Mouse (Mus musculus) neural tube, embryonic 14.5 days (tissue): ENCODE measurements around the gene Drd3. TPM values are rescaled to one million over a fixed set of nuclear protein-coding genes. Genes with fewer than 3 reads are reported as not detected.

Experiments used
- ATAC-seq: fragments of 200-750 bp; cut with Nextera tagmentation; 2 replicates; pipeline ENCODE4 v1.8.0; 2017; ENCODE audit warnings: low read depth, mild to moderate bottlenecking, moderate TSS enrichment, moderate library complexity
- H3K27ac ChIP-seq: fragments of 300-500 bp; sonication (generic); 2 replicates; pipeline ENCODE4 v1.5.1; 2014; ENCODE audit warnings: low read depth, mild to moderate bottlenecking, control low read depth, low read length, moderate library complexity, mixed read lengths
- H3K27me3 ChIP-seq: fragments of 300-500 bp; sonication (generic); 2 replicates; pipeline ENCODE4 v1.6.1; 2014; ENCODE audit warnings: low read length; ENCODE audit not compliant: control insufficient read depth, insufficient read depth
- H3K36me3 ChIP-seq: fragments of 300-500 bp; sonication (generic); 2 replicates; pipeline ENCODE4 v1.6.1; 2014; ENCODE audit warnings: low read length, mixed read lengths; ENCODE audit not compliant: control insufficient read depth, insufficient read depth
- H3K4me1 ChIP-seq: fragments of 300-500 bp; sonication (generic); 2 replicates; pipeline ENCODE4 v1.6.1; 2014; ENCODE audit warnings: low read length; ENCODE audit not compliant: control insufficient read depth, insufficient read depth
- H3K4me2 ChIP-seq: fragments of 300-500 bp; sonication (generic); 2 replicates; pipeline ENCODE4 v1.6.1; 2014; ENCODE audit warnings: mild to moderate bottlenecking, low read depth, low read length, control low read depth
- H3K4me3 ChIP-seq: fragments of 300-500 bp; sonication (generic); 2 replicates; pipeline ENCODE4 v1.5.1; 2014; ENCODE audit warnings: low read depth, low read length, control low read depth, mixed read lengths
- H3K9ac ChIP-seq: fragments of 300-500 bp; sonication (generic); replicated peaks from 2 replicates; pipeline ENCODE4 v1.6.1; 2014; ENCODE audit warnings: low read depth, mild to moderate bottlenecking, control low read depth, low read length, mixed read lengths
- H3K9me3 ChIP-seq: fragments of 300-500 bp; sonication (generic); 2 replicates; pipeline ENCODE4 v1.6.1; 2016; ENCODE audit warnings: low read length; ENCODE audit not compliant: control insufficient read depth
- WGBS: fragments of 180-500 bp; shearing (Covaris S2); extraction: QIAGEN DNeasy Blood & Tissue Kit; methylation state at CpG from one replicate; pipeline ENCODE4 v1.1.7; 2014; 5-methylcytosine and 5-hydroxymethylcytosine counted together
- polyA plus RNA-seq: library from polyadenylated mRNA; unstranded; fragments of >200 nt; fragmentation: Nextera tagmentation; extraction: Ambion mirVana; gene quantifications from 2 replicates; pipeline ENCODE4 v1.2.1, GENCODE M21; 2014

Drd3 gene
- polyA plus RNA-seq, 1 experiment from 2014 or later = not detected

DNA sequence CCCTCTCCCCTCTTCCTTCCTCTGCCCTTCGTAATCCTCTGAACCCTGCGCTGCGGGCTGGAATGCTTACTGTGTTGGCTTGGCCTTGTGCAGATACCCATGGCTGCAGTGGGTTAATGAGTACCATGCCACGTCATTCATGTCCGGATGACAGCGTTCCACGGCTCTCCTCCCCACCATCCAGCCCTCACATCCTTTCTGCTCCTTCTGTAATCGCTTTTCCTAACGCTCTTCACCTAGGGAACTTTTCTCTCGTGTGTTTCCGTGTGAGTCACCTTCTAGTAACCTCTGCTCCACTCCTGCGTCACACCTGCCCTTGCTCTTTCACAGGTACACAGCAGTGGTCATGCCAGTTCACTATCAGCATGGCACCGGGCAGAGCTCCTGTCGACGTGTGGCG is 53.2 kb downstream of the Drd3 start:
- H3K4me3 ChIP-seq = no peak overlapping the region
- H3K4me2 ChIP-seq = no peak overlapping the region
- H3K27me3 ChIP-seq = no peaks in the 10 kb centered on the region
- H3K9me3 ChIP-seq = no peaks in the 10 kb centered on the region
- no peak for ATAC-seq
- no peak overlapping the region for H3K9ac ChIP-seq
- 82% methylated on average over 16 of the region's 16 CpGs for WGBS
- H3K27ac ChIP-seq = no peak overlapping the region
- H3K36me3 ChIP-seq = no peaks in the 10 kb centered on the region
- no peaks in the 10 kb centered on the region for H3K4me1 ChIP-seq

DNA sequence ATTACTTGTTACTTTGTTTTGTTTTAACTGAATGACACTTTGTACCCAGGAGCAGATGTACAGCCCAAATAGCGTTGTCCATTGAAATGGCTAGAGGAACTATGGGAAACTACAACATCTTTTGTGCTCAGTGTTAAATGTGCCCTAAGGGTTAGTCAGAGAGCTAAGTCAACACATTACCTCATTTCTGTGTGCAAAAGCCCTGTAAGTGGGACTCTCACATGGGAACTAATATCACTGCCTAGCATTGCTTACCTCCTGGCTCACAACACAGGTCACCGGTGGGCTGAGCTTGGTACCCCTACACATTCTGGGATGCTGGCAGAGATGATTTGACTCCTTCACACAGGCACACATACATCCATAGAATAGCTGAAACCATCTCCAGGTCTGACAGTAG is 55.6 kb downstream of the Drd3 start:
- WGBS = 87% methylated on average over 2 of the region's 2 CpGs
- ATAC-seq = no peak
- H3K4me1 ChIP-seq = no peaks in the 10 kb centered on the region
- no peak overlapping the region for H3K9ac ChIP-seq
- H3K9me3 ChIP-seq = no peaks in the 10 kb centered on the region
- H3K27me3 ChIP-seq = no peaks in the 10 kb centered on the region
- no peak overlapping the region for H3K4me3 ChIP-seq
- no peak overlapping the region for H3K27ac ChIP-seq
- no peaks in the 10 kb centered on the region for H3K36me3 ChIP-seq
- no peak overlapping the region for H3K4me2 ChIP-seq

DNA sequence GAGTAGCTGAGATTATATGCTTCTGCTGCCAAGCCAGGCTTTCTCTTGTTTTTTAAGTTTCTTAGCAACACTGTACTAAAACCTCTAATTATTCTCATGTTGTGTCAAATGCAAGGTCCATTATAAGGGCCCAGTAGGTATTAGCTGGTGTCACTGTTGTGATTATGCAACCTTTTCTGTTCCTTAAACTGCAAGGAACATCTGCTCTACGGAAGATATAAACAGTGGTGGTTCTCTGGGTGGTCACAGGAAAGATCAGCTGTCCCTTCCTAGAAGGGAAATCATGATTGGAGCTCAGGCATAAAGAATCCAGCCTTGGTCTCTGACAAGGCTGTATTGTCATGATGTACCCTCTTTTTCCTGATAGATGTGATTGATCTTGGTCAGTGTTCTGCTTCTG is 57.6 kb downstream of the Drd3 start:
- Histone ChIP-seq H3K27ac (no peak overlapping the region), H3K4me3 (no peak overlapping the region), H3K9ac (no peak overlapping the region), H3K4me1 (no peaks in the 10 kb centered on the region), H3K27me3 (no peaks in the 10 kb centered on the region), H3K36me3 (no peaks in the 10 kb centered on the region), H3K4me2 (no peak overlapping the region), H3K9me3 (no peaks in the 10 kb centered on the region)
- 76% methylated on average over 1 of the region's 1 CpGs for WGBS
- ATAC-seq = no peak

DNA sequence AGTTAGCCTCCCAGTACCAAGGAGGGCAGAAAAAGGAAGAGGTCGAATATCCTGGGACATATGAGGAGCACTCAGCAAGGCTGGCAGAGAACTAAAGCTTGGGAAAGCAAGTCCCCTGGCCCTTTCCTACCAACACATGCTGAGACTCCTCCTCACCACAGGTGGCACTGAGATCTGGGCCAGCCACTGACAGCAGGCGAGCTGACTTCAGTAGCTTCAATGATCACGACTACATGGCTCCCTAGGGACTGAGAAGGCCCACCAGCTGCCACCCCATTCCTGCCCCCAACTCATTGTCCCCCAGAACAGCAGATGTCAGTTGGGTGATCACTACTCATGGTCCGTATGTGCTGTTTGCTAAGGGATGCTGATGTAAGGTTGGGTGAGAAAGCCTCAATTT is 60.8 kb downstream of the Drd3 start:
- no peak overlapping the region for H3K4me3 ChIP-seq
- no peak for ATAC-seq
- no peak overlapping the region for H3K4me2 ChIP-seq
- H3K36me3 ChIP-seq = no peaks in the 10 kb centered on the region
- no peaks in the 10 kb centered on the region for H3K9me3 ChIP-seq
- 62% methylated on average over 4 of the region's 4 CpGs for WGBS
- H3K27ac ChIP-seq = no peak overlapping the region
- no peaks in the 10 kb centered on the region for H3K4me1 ChIP-seq
- no peak overlapping the region for H3K9ac ChIP-seq
- H3K27me3 ChIP-seq = no peaks in the 10 kb centered on the region

DNA sequence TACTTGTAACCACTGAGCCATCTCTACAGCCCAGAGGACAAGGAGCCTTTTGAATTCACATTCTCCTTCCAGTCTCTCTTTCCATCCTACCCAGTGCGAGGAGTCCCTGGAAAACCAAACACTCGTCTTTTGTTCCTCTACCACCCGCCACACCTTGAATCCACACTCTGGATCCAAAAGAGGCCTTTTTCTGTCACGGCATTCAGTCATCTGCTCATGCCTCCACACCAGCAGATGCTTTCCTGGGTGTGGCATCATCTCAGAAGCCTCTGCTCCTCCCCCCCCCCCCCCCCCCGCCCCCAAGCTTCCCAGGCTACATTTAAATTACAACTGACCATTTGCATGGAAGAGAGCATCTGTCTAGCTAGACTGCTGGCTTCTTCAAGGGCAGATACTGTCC is 62.5 kb downstream of the Drd3 start:
- no peak overlapping the region for H3K27ac ChIP-seq
- no peaks in the 10 kb centered on the region for H3K36me3 ChIP-seq
- no peak overlapping the region for H3K9ac ChIP-seq
- H3K4me1 ChIP-seq = no peaks in the 10 kb centered on the region
- H3K27me3 ChIP-seq = no peaks in the 10 kb centered on the region
- WGBS = 79% methylated on average over 5 of the region's 5 CpGs
- ATAC-seq = no peak
- H3K9me3 ChIP-seq = no peaks in the 10 kb centered on the region
- H3K4me2 ChIP-seq = no peak overlapping the region
- H3K4me3 ChIP-seq = no peak overlapping the region

DNA sequence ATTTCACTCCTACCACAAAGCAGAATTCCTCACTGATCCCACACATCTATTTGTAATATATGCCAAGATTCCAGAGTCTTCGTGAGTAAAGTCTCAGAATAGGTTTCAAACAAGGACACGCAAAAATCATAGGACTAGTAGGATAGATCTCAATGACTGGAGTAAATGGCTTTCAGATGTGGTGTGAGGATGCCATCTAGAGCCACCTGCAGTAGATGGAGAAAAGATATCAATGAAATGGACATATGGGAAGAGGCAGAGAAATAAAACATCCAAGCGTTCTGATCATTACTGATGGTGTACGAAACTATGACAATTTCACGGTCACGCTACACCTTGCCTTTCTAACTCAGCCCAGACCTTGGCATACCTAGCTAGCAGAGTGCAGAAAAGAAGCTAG is 64.6 kb downstream of the Drd3 start:
- no peak overlapping the region for H3K4me2 ChIP-seq
- no peak overlapping the region for H3K4me3 ChIP-seq
- no peaks in the 10 kb centered on the region for H3K4me1 ChIP-seq
- 96% methylated on average over 6 of the region's 6 CpGs for WGBS
- ATAC-seq = no peak
- H3K9ac ChIP-seq = no peak overlapping the region
- H3K27me3 ChIP-seq = no peaks in the 10 kb centered on the region
- H3K36me3 ChIP-seq = no peaks in the 10 kb centered on the region
- no peak overlapping the region for H3K27ac ChIP-seq
- H3K9me3 ChIP-seq = no peaks in the 10 kb centered on the region

DNA sequence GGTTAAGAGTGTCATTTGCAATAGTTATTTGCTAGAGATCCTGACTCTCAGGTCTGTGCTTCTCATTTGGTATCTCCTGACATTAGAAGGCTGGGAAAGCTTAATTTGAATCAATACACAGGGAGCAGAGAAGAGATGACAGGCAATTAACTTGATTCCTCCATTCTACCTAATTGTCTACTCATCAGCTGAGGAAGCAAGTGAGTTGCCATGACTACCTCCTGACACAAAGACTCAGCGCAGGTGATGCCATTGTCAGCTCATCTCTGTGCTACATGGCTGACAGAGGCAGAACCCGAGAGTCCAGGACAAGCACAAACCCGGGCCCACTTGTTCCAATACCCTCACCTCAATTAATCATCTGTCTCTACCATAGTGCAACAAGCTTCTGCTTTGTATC is 73.7 kb downstream of the Drd3 start:
- Histone ChIP-seq H3K4me1 (no peaks in the 10 kb centered on the region), H3K27me3 (no peaks in the 10 kb centered on the region), H3K27ac (no peak overlapping the region), H3K36me3 (no peaks in the 10 kb centered on the region), H3K4me3 (no peak overlapping the region), H3K4me2 (no peak overlapping the region), H3K9me3 (no peaks in the 10 kb centered on the region), H3K9ac (no peak overlapping the region)
- WGBS = 68% methylated on average over 3 of the region's 3 CpGs
- ATAC-seq = no peak

DNA sequence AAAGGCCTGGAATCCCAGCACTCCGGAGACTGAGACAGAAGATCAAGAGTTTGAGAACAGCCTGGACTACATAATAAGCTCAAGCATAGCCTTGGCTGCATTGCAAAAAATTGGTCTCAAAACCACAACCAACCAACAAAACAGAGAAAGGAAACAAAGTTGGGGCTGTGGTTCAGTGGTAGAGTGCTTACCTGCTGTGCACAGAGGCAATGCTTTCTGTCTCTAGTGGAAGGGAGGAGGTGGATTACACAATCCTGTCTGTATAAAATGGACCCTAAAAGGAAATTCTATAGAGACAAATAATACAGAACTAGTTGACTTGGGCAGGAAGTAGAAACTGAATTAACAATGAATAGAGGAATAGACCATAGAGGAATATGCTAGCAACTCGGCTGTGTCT is 78.1 kb downstream of the Drd3 start:
- no peaks in the 10 kb centered on the region for H3K4me1 ChIP-seq
- no peak overlapping the region for H3K27ac ChIP-seq
- no peak for ATAC-seq
- H3K4me3 ChIP-seq = no peak overlapping the region
- H3K9me3 ChIP-seq = no peaks in the 10 kb centered on the region
- H3K36me3 ChIP-seq = no peaks in the 10 kb centered on the region
- no peaks in the 10 kb centered on the region for H3K27me3 ChIP-seq
- WGBS = 95% methylated on average over 2 of the region's 2 CpGs
- H3K9ac ChIP-seq = no peak overlapping the region
- no peak overlapping the region for H3K4me2 ChIP-seq

DNA sequence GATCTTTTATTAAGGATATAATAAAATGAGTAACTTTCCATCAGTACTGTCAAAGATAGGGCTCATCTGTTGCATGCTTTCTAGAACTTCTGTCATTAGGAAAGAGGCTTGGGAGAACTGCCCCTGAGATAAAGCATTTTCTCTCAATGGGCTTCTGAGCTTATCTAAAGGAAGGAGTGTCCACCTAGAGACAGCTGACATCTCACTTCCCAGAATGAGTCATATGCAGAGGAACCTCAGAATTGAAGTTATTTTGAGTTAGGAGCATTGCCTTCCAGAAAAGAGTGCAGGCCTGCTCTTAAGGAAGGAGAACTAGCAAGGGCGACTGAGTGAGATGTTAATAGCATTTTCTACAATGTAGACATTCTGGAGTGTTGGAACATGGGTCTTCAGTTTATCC is 87.4 kb downstream of the Drd3 start:
- H3K27ac ChIP-seq = no peak overlapping the region
- ATAC-seq = no peak
- no peak overlapping the region for H3K9ac ChIP-seq
- WGBS = 87% methylated on average over 1 of the region's 1 CpGs
- H3K9me3 ChIP-seq = no peaks in the 10 kb centered on the region
- H3K4me3 ChIP-seq = no peak overlapping the region
- no peak overlapping the region for H3K4me2 ChIP-seq
- no peaks in the 10 kb centered on the region for H3K27me3 ChIP-seq
- H3K4me1 ChIP-seq = no peaks in the 10 kb centered on the region
- H3K36me3 ChIP-seq = no peaks in the 10 kb centered on the region

DNA sequence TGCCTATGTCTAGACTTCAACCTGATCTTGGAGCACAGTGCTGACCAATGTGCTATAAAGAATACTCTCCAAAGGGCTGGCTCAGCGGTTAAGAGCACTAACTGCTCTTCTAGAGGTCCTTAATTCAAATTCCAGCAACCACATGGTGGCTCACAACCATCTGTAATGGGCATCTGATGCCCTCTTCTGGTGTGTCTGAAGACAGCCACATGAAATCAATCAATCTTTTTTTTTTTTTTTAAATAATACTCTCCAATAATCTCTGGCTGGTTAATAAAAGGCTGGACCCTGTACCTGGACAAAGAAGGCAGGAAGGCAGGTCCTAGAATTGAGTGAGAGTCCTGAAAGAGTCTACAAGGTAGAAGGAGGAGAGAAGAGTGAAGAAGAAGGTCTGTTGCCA is 96.0 kb downstream of the Drd3 start:
- no peak for ATAC-seq
- Histone ChIP-seq H3K27me3 (no peaks in the 10 kb centered on the region), H3K36me3 (no peaks in the 10 kb centered on the region), H3K4me3 (no peak overlapping the region), H3K4me2 (no peak overlapping the region), H3K9me3 (no peaks in the 10 kb centered on the region), H3K4me1 (no peaks in the 10 kb centered on the region), H3K27ac (no peak overlapping the region), H3K9ac (no peak overlapping the region)
- 77% methylated on average over 1 of the region's 1 CpGs for WGBS
